Mouse (Mus musculus) small intestine, adult 2 months (tissue): Measurements from ENCODE around the gene Anks1. TPM values are rescaled to one million over a fixed set of nuclear protein-coding genes. Genes with fewer than 3 reads are reported as not detected.

Experiments
- H3K27ac ChIP-seq: fragments of 200-500 bp; 2 replicates; pipeline ENCODE4 v1.5.1; 2012; ENCODE audit warnings: low read depth, low read length, control low read depth, inconsistent platforms; ENCODE audit not compliant: insufficient read depth
- H3K27me3 ChIP-seq: fragments of 200-500 bp; 2 replicates; pipeline ENCODE4 v1.6.1; 2012; ENCODE audit warnings: mild to moderate bottlenecking, moderate library complexity, low read length, inconsistent platforms; ENCODE audit not compliant: control insufficient read depth, insufficient read depth
- H3K36me3 ChIP-seq: fragments of 200-500 bp; 2 replicates; pipeline ENCODE4 v1.6.1; 2012; ENCODE audit warnings: mild to moderate bottlenecking, low read length, control low read depth, inconsistent platforms; ENCODE audit not compliant: control insufficient read depth, insufficient read depth
- H3K4me1 ChIP-seq: fragments of 200-500 bp; 2 replicates; pipeline ENCODE4 v1.6.1; 2012; ENCODE audit warnings: low read length, inconsistent platforms, mixed read lengths; ENCODE audit not compliant: control insufficient read depth, insufficient read depth, insufficient read length
- H3K4me3 ChIP-seq: fragments of 200-500 bp; 2 replicates; pipeline ENCODE4 v1.5.1; 2012; ENCODE audit warnings: low read depth, mild to moderate bottlenecking, control low read depth, inconsistent platforms, low read length, moderate library complexity
- CTCF ChIP-seq: fragments of 200-500 bp; IDR thresholded peaks from 2 replicates; pipeline ENCODE4 v1.5.1; 2012; ENCODE audit warnings: low read depth, mild to moderate bottlenecking, control low read depth, inconsistent platforms, low read length, moderate library complexity, mixed read lengths; ENCODE audit not compliant: insufficient replicate concordance, insufficient read length; ENCODE audit errors: extremely low read depth
- POLR2A ChIP-seq: fragments of 200-500 bp; IDR thresholded peaks from 2 replicates; pipeline ENCODE4 v1.6.1; 2012; ENCODE audit warnings: low read depth, mild to moderate bottlenecking, control low read depth, inconsistent platforms, low read length, moderate library complexity
- WGBS: fragments of 180-500 bp; shearing (Covaris S2); methylation state at CpG from one replicate; pipeline ENCODE4 v1.1.7; 2018; 5-methylcytosine and 5-hydroxymethylcytosine counted together
- polyA plus RNA-seq: library from polyadenylated mRNA; depleted of rRNA; stranded (reverse); fragments of >200 nt; gene quantifications from 2 replicates; pipeline ENCODE4 v1.2.3, GENCODE M21; 2012

The Anks1 gene
- polyA plus RNA-seq, 1 experiment: 28.2 TPM

GRCm38 (mm10) chr17:27940352-27940751, 31.2 kb downstream of the Anks1 start:
- H3K27ac ChIP-seq: no peak overlapping the region
- TF ChIP-seq CTCF (no peak), POLR2A (no peak)

GRCm38 (mm10) chr17:27941178-27941577, 32.1 kb downstream of the Anks1 start:
- Histone ChIP-seq H3K27ac (no peak overlapping the region), H3K4me3 (no peak overlapping the region), H3K27me3 (no peaks in the 10 kb centered on the region), H3K4me1 (peaks cover 10% of the 10 kb centered on the region), H3K36me3 (no peaks in the 10 kb centered on the region)
- TF ChIP-seq POLR2A: no peak
- TF ChIP-seq CTCF: no peak
- 82% methylated on average over 5 of the region's 5 CpGs for WGBS

More at GRCm38 (mm10) chr17:27940352-27940751, 31.2 kb downstream of the Anks1 start:
- WGBS: 26% methylated on average over 4 of the region's 4 CpGs
- no peaks in the 10 kb centered on the region for H3K27me3 ChIP-seq
- H3K4me3 ChIP-seq: no peak overlapping the region
- H3K4me1 ChIP-seq: peaks cover 10% of the 10 kb centered on the region
- no peaks in the 10 kb centered on the region for H3K36me3 ChIP-seq

DNA sequence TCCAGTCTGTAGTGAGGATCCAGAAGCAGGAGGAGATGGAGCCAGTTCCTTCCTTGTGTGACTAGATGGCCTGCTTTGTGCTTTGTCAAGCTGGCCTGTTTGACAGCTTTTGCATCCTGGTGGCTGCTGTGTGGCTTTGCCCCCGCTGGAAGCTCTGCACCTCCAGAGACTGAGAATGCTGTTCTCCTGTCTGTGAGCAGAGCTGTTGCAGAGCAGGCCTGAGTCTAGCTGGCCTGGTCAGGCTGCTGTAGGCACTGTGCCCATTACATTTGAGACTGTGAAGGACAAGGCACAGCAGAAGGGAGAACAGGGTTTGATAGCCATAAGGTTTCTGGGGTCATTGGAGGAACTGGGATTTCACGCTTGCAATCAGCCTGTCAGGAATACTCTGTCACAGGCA, 32.6 kb downstream of the Anks1 start:
- Histone ChIP-seq H3K4me3 (no peak overlapping the region), H3K36me3 (no peaks in the 10 kb centered on the region), H3K27ac (no peak overlapping the region), H3K4me1 (peaks cover 10% of the 10 kb centered on the region), H3K27me3 (no peaks in the 10 kb centered on the region)
- no peak for TF ChIP-seq POLR2A
- no peak for TF ChIP-seq CTCF
- 75% methylated on average over 2 of the region's 2 CpGs for WGBS

GRCm38 (mm10) chr17:27942131-27942530, 33.0 kb downstream of the Anks1 start:
- Histone ChIP-seq H3K27ac (no peak overlapping the region), H3K36me3 (no peaks in the 10 kb centered on the region), H3K4me1 (peaks cover 10% of the 10 kb centered on the region), H3K4me3 (no peak overlapping the region), H3K27me3 (no peaks in the 10 kb centered on the region)
- TF ChIP-seq CTCF: no peak
- TF ChIP-seq POLR2A: no peak
- 84% methylated on average over 4 of the region's 4 CpGs for WGBS

DNA sequence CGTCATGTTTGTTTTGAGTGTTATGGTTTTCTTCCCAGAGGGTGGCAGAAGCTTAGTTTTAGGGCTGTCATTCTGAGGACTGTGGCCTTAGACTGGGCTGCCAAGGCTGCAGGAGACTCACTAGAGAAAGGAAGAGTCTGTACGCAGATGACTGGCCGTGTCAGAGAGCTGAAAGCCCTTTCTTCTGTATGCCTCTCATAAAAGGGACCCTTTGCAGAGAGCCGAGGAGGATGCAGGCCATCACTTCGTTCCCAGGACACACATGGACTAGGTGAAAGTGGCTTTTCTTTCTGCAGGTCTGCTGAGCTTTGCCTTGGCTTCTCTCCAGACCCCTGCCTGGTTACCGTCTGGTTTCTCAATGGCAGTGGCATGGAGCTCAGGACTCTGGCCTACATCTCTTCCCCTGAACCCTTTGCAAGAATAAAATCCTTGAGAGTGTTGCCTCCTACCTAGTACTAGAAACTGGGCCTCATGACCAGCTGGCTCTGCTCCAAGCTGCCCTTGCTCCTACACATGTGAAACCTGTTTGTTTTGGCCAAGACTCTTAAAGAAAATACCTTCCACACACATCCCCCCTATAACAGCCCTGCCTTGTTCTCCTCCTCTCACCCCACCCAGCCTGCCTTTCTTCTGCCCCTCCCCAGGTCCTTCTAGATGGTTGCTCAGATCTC, 36.6 kb downstream of the Anks1 start:
- Histone ChIP-seq H3K4me3 (no peak overlapping the region), H3K27me3 (no peaks in the 10 kb centered on the region), H3K36me3 (no peaks in the 10 kb centered on the region), H3K4me1 (no peaks in the 10 kb centered on the region), H3K27ac (no peak overlapping the region)
- whole genome bisulfite sequencing: 50% methylated on average over 6 of the region's 6 CpGs
- TF ChIP-seq CTCF (no peak), POLR2A (no peak)

DNA sequence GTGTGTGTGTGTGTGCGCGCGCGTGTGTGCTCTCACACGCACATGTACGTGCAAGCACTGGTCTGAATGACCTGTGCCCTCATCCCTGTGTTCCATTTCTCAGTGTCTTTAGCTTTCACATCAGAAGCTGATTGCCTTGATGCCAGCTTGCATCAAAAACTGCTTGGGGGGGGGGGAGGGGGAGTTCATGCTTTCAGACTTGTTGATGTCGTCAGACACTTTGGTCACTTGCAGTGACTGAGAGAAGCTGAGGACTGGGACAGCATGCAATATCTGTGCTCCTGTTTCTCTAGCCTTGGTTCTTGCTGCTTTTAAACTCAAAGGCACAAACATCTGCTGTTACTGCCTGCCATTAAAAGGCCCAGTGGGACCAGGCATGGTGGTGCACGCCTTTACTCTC, 37.3 kb downstream of the Anks1 start:
- no peak overlapping the region for H3K27ac ChIP-seq
- H3K27me3 ChIP-seq: no peaks in the 10 kb centered on the region
- no peak overlapping the region for H3K4me3 ChIP-seq
- 87% methylated on average over 8 of the region's 8 CpGs for WGBS
- TF ChIP-seq POLR2A: no peak
- TF ChIP-seq CTCF: no peak
- no peaks in the 10 kb centered on the region for H3K4me1 ChIP-seq
- no peaks in the 10 kb centered on the region for H3K36me3 ChIP-seq

DNA sequence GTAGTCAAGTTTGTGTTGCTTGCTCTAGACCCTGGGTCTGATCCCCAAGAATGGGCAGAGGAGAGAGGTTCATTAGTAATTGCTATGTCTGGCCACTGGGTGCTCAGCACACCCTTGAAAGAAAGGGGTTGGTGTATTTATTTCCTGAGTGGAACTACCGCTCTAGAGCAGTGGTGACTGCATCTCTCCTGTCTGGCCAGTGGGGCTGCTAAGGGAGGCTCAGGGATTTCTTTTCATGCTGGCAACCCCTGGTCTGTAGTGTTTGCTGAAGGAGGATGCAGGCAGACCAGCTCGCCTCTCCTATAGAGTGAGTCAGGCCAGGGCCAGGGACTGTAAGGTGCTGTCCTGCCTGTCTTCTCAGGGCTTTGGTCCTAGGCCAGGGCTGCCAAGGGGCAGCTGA, 38.0 kb downstream of the Anks1 start:
- WGBS: 78% methylated on average over 2 of the region's 2 CpGs
- H3K27me3 ChIP-seq: no peaks in the 10 kb centered on the region
- H3K27ac ChIP-seq: no peak overlapping the region
- no peak overlapping the region for H3K4me3 ChIP-seq
- H3K4me1 ChIP-seq: no peaks in the 10 kb centered on the region
- no peaks in the 10 kb centered on the region for H3K36me3 ChIP-seq
- TF ChIP-seq CTCF (no peak), POLR2A (no peak)

DNA sequence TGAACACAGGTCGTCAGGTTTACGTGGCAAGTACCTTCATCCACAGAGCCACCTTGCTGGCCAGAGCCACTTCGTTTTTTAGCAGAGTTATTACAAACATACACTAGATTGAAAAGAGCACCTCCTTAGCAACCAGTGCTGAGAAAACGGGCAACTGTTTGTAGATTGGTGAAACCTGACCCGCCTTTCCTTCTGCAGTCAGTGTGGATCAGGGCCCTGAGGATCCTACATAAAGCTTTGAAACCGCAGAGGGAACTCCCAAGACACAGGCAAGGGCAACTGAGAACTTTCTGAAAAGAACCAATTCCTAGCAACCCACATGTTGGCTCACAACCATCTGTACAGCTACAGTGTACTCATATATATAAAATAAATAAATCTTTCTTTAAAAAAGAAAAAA, 44.0 kb downstream of the Anks1 start:
- TF ChIP-seq POLR2A (no peak), CTCF (no peak)
- H3K27me3 ChIP-seq: no peaks in the 10 kb centered on the region
- H3K4me3 ChIP-seq: no peak overlapping the region
- H3K36me3 ChIP-seq: no peaks in the 10 kb centered on the region
- no peak overlapping the region for H3K27ac ChIP-seq
- H3K4me1 ChIP-seq: no peaks in the 10 kb centered on the region
- WGBS: 81% methylated on average over 6 of the region's 6 CpGs
